Mouse (Mus musculus): Measurements from ENCODE around the gene Pdxp.

DNA sequence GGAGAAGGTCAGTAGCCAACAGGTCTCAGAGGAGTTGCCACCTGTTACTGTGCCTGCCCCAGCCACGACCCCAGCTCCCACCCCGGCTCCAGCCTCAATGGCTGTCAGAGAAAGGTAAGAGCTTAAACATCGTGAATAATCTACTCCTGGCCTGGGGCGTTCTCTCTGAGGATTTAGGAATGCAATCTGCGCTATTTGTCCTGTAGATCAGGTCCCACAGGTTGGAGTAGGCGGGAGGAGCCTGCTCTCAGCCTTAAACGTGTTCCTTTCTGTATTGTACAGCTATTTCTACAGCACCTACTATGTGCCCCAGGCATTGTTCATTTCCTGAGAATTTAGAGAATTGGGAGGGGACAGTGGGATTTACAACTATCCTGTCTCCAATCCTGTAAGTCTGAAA, 5.3 kb upstream of the Pdxp start:
- no peak for TF ChIP-seq CTCF (IDR thresholded peaks at IDR 0.05; ENCODE audit: insufficient read depth, low read length)
- TF ChIP-seq POLR2A (IDR thresholded peaks at IDR 0.05; ENCODE audit: borderline replicate concordance, extremely low read depth, low read depth, low read length): no peak
